Mouse (Mus musculus): ENCODE measurements around the gene Cdc42bpg. TPM values are rescaled to one million over a fixed set of nuclear protein-coding genes. Genes with fewer than 3 reads are reported as not detected.
A peak's percentile ranks its signal among the peaks of the same experiment; 100 is the strongest.

The Cdc42bpg gene
- polyA plus RNA-seq, 1 experiment from 2014 or later: 0.46 TPM

- Histone ChIP-seq H3K9ac (replicated peaks) (peak overlapping the region; percentile 89), H3K27ac (no peak overlapping the region), H3K27me3 (no peaks in the 10 kb centered on the region), H3K4me3 (replicated peaks) (peak overlapping the region; percentile 81), H3K36me3 (peaks cover 34% of the 10 kb centered on the region), H3K4me1 (replicated peaks) (peaks cover 47% of the 10 kb centered on the region), H3K4me2 (replicated peaks) (peak overlapping the region; percentile 81), H3K9me3 (no peaks in the 10 kb centered on the region)
- no peak for ATAC-seq
- WGBS: 48% methylated on average over 6 of the region's 6 CpGs
These were observed 27.7 kb upstream of the Cdc42bpg start for GRCm38 (mm10) chr19:6278439-6279073.

GRCm38 (mm10) chr19:6279481-6280144 is 26.6 kb upstream of the Cdc42bpg start:
- H3K9me3 ChIP-seq: no peaks in the 10 kb centered on the region
- H3K36me3 ChIP-seq: peaks cover 44% of the 10 kb centered on the region
- no peaks in the 10 kb centered on the region for H3K27me3 ChIP-seq
- ATAC-seq: no peak
- peak overlapping the region; percentile 81 for H3K4me2 ChIP-seq (replicated peaks)
- WGBS: 97% methylated on average over 6 of the region's 6 CpGs
- H3K27ac ChIP-seq: no peak overlapping the region
- peaks cover 47% of the 10 kb centered on the region for H3K4me1 ChIP-seq (replicated peaks)
- peak overlapping the region; percentile 89 for H3K9ac ChIP-seq (replicated peaks)
- peak overlapping the region; percentile 81 for H3K4me3 ChIP-seq (replicated peaks)

- no peak overlapping the region for H3K4me3 ChIP-seq (replicated peaks)
- no peak for ATAC-seq
- no peak overlapping the region; the same call in 1 of the 2 replicates for H3K9ac ChIP-seq (replicated peaks)
- H3K4me1 ChIP-seq (replicated peaks): peaks cover 42% of the 10 kb centered on the region
- no peak overlapping the region for H3K4me2 ChIP-seq (replicated peaks)
- 89% methylated on average over 7 of the region's 7 CpGs for WGBS
- H3K36me3 ChIP-seq: peaks cover 54% of the 10 kb centered on the region
- H3K27ac ChIP-seq: no peak overlapping the region
- H3K27me3 ChIP-seq: no peaks in the 10 kb centered on the region
- no peaks in the 10 kb centered on the region for H3K9me3 ChIP-seq
These were observed 25.7 kb upstream of the Cdc42bpg start for GRCm38 (mm10) chr19:6280554-6280953.

- H3K27ac ChIP-seq: no peak overlapping the region
- peaks cover 36% of the 10 kb centered on the region for H3K4me1 ChIP-seq (replicated peaks)
- H3K9ac ChIP-seq (replicated peaks): no peak overlapping the region
- H3K27me3 ChIP-seq: no peaks in the 10 kb centered on the region
- H3K36me3 ChIP-seq: peaks cover 62% of the 10 kb centered on the region
- 89% methylated on average over 14 of the region's 14 CpGs for WGBS
- no peak for ATAC-seq
- H3K4me2 ChIP-seq (replicated peaks): no peak overlapping the region
- H3K4me3 ChIP-seq (replicated peaks): no peak overlapping the region
- no peaks in the 10 kb centered on the region for H3K9me3 ChIP-seq
These were observed 24.9 kb upstream of the Cdc42bpg start for GRCm38 (mm10) chr19:6281122-6282020.

GRCm38 (mm10) chr19:6283001-6283400 is 23.3 kb upstream of the Cdc42bpg start:
- WGBS: 93% methylated on average over 5 of the region's 5 CpGs
- H3K27ac ChIP-seq: no peak overlapping the region
- peaks cover 30% of the 10 kb centered on the region for H3K4me1 ChIP-seq (replicated peaks)
- ATAC-seq: no peak
- no peaks in the 10 kb centered on the region for H3K27me3 ChIP-seq
- H3K4me2 ChIP-seq (replicated peaks): no peak overlapping the region
- H3K36me3 ChIP-seq: peaks cover 74% of the 10 kb centered on the region
- no peak overlapping the region for H3K4me3 ChIP-seq (replicated peaks)
- no peaks in the 10 kb centered on the region for H3K9me3 ChIP-seq
- no peak overlapping the region for H3K9ac ChIP-seq (replicated peaks)

- 92% methylated on average over 12 of the region's 12 CpGs for WGBS
- Histone ChIP-seq H3K4me2 (replicated peaks) (no peak overlapping the region), H3K36me3 (peaks cover 80% of the 10 kb centered on the region), H3K27me3 (no peaks in the 10 kb centered on the region), H3K9ac (replicated peaks) (no peak overlapping the region), H3K9me3 (no peaks in the 10 kb centered on the region), H3K27ac (no peak overlapping the region), H3K4me1 (replicated peaks) (peaks cover 15% of the 10 kb centered on the region), H3K4me3 (replicated peaks) (no peak overlapping the region)
- no peak for ATAC-seq
These were observed 21.8 kb upstream of the Cdc42bpg start for GRCm38 (mm10) chr19:6284502-6284901.

GRCm38 (mm10) chr19:6285226-6285625 is 21.0 kb upstream of the Cdc42bpg start:
- Histone ChIP-seq H3K27ac (no peak overlapping the region), H3K9me3 (no peaks in the 10 kb centered on the region), H3K9ac (replicated peaks) (no peak overlapping the region; the same call in 1 of the 2 replicates), H3K27me3 (no peaks in the 10 kb centered on the region), H3K36me3 (peaks cover 86% of the 10 kb centered on the region), H3K4me2 (replicated peaks) (no peak overlapping the region), H3K4me3 (replicated peaks) (no peak overlapping the region), H3K4me1 (replicated peaks) (peaks cover 10% of the 10 kb centered on the region)
- ATAC-seq: no peak
- 88% methylated on average over 8 of the region's 8 CpGs for WGBS

GRCm38 (mm10) chr19:6285632-6286433 is 20.4 kb upstream of the Cdc42bpg start:
- no peak overlapping the region for H3K4me3 ChIP-seq (replicated peaks)
- 88% methylated on average over 7 of the region's 7 CpGs for whole genome bisulfite sequencing
- H3K27ac ChIP-seq: no peak overlapping the region
- no peaks in the 10 kb centered on the region for H3K9me3 ChIP-seq
- no peak overlapping the region; the same call in 1 of the 2 replicates for H3K9ac ChIP-seq (replicated peaks)
- H3K4me1 ChIP-seq (replicated peaks): peaks cover 4% of the 10 kb centered on the region
- ATAC-seq: no peak
- no peaks in the 10 kb centered on the region for H3K27me3 ChIP-seq
- no peak overlapping the region for H3K4me2 ChIP-seq (replicated peaks)
- peaks cover 81% of the 10 kb centered on the region for H3K36me3 ChIP-seq

GRCm38 (mm10) chr19:6286434-6287401 is 19.5 kb upstream of the Cdc42bpg start:
- no peak for ATAC-seq

GRCm38 (mm10) chr19:6288236-6288894 is 17.9 kb upstream of the Cdc42bpg start:
- 86% methylated on average over 13 of the region's 13 CpGs for WGBS
- no peaks in the 10 kb centered on the region for H3K9me3 ChIP-seq
- no peaks in the 10 kb centered on the region for H3K27me3 ChIP-seq
- H3K4me2 ChIP-seq (replicated peaks): no peak overlapping the region
- H3K4me1 ChIP-seq (replicated peaks): no peaks in the 10 kb centered on the region
- H3K27ac ChIP-seq: no peak overlapping the region; the same call in 1 of the 2 replicates
- H3K9ac ChIP-seq (replicated peaks): no peak overlapping the region
- H3K4me3 ChIP-seq (replicated peaks): no peak overlapping the region
- peaks cover 72% of the 10 kb centered on the region for H3K36me3 ChIP-seq
- no peak for ATAC-seq

More at GRCm38 (mm10) chr19:6286434-6287401, 19.5 kb upstream of the Cdc42bpg start:
- Histone ChIP-seq H3K4me1 (replicated peaks) (no peaks in the 10 kb centered on the region), H3K4me2 (replicated peaks) (no peak overlapping the region), H3K27me3 (no peaks in the 10 kb centered on the region), H3K4me3 (replicated peaks) (no peak overlapping the region), H3K9ac (replicated peaks) (no peak overlapping the region), H3K27ac (no peak overlapping the region), H3K9me3 (no peaks in the 10 kb centered on the region), H3K36me3 (peaks cover 80% of the 10 kb centered on the region)
- 94% methylated on average over 19 of the region's 19 CpGs for whole genome bisulfite sequencing
